Mouse (Mus musculus): Measurements from ENCODE around the gene Mrps35.

DNA sequence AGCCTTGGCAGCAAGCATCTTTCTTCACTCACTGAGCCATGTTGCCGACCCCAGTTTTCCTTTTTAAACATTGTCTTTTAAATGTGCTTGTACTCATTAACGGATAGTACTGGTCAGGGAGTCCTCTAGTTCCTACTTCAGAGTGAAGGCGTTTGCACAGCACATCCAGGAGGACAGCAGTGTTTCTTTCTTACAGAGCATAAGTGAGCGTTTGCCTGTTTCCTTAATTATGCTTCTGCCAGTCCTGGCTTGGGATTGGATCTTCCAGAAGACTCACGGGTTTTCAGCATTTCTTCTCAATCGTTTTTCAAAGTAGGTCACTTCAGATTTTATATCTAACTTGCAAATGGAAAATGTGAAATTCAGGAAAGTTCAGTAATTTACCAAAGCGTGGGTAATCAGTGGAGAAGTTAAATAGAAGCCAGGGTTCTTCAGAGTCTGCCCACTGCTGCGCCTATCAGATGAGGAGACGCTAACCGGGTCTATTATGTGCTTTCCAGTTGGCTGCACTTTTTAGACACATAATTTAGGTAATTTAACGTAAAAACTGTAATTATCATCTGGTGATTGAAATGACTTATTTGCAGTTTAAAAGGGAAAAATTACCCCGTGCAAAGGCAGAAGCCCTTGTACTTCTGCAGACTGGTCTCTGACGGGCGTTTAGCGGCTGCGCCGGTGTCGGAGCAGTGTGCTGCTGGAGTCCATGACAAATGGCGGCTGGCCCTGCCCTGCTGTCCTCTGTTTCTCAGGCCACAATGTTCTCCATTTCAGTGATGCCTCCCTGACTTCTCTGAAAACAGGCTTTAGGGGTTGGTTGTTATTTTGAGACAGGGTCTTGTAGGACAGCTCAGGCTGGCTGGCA, 11.5 kb downstream of the Mrps35 start:
- no peak for TF ChIP-seq CTCF (IDR thresholded peaks at IDR 0.05; ENCODE audit: borderline replicate concordance, insufficient read depth, low read length)
- TF ChIP-seq POLR2A (IDR thresholded peaks at IDR 0.05; ENCODE audit: low read depth, low read length): no peak

All from embryonic fibroblast, embryonic 13.5 days (primary cell).